Mouse (Mus musculus): Measurements from ENCODE around the gene Tax1bp3. TPM values are rescaled to one million over a fixed set of nuclear protein-coding genes. Genes with fewer than 3 reads are reported as not detected.

The Tax1bp3 gene
- polyA plus RNA-seq, 1 experiment from 2014 or later, result 119 TPM

DNA sequence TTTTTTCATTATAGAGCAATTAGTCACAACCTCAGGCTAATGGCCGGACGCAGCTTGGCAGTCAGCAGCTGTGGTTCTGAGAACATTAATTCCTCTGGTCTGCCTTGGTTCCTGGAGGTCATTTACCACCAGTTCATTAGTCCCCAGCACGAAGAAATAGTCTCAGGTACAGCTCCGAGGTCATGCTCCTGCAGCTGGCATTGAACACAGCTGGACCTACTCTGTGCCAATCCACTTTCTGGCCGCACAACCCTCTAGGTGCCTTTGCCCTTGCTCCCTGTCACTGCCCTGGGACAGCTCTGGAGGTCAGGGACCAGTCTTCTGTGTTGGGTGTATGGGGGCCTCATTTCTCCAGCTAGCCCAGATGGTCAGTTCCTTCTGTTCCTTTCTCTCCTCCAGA is 52.0 kb downstream of the Tax1bp3 start:
- DNase-seq (ENCODE audit: low spot score), result no peak

DNA sequence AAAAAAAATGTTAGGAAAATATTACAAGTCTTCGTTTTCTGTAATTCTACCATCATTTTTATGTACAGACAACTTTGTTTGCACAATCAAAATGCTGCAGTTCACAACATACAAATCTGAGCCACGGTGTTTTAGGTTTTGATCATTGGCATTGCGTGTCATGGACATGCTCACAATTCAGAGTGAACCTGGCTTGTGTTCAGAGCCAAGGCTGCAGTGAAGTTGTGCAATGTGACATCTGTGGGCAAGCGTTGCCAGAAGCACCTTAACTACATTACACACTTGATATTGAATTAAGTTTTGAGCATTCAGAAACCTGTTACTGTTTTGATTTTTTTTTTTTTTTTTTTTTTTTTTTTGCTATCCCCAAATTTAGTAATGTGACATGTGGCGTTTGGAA is 53.2 kb downstream of the Tax1bp3 start:
- DNase-seq (ENCODE audit: low spot score), result no peak

DNA sequence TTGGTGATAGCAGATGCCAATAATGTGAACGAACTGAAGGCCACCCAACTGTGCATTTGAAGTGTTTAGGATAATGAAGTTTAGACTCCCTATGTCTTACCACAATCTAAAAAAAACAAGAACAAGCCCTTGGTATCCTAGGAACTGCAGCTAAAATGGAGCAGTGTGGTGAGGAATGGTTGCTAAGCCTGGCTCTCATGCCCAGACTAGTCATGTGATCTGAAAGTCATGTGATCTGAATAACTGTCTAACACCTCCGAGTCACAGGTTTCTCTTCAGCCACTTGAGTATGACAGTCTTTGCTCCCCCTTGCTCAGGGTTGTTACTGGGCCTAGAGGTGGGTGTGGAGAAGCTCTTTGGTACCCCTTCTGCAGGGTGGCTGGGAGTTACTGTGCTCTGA is 55.6 kb downstream of the Tax1bp3 start:
- DNase-seq (ENCODE audit: low spot score), result no peak

Other genes with a start within 250 kb of the Tax1bp3 start
- 102 and 111 TPM in 2 replicates for gene Atp2a3, start 215.9 kb upstream of the Tax1bp3 start, polyA plus RNA-seq (2015; fragmentation: Nextera tagmentation; extraction: Ambion mirVana)
- gene P2rx1, start 178.0 kb upstream of the Tax1bp3 start, polyA plus RNA-seq (2015; fragmentation: Nextera tagmentation; extraction: Ambion mirVana), result 61.5 and 71.4 TPM in 2 replicates
- gene Camkk1, start 158.1 kb upstream of the Tax1bp3 start, polyA plus RNA-seq (2015; fragmentation: Nextera tagmentation; extraction: Ambion mirVana), result 18.8 and 19.6 TPM in 2 replicates
- 9.0 and 13.3 TPM in 2 replicates for gene Ncbp3, start 129.3 kb upstream of the Tax1bp3 start, polyA plus RNA-seq (2015; fragmentation: Nextera tagmentation; extraction: Ambion mirVana)
- 8.0 and 10.5 TPM in 2 replicates for gene Itgae, start 86.5 kb upstream of the Tax1bp3 start, polyA plus RNA-seq (2015; fragmentation: Nextera tagmentation; extraction: Ambion mirVana)
- gene Haspin, start 38.8 kb upstream of the Tax1bp3 start, polyA plus RNA-seq (2015; fragmentation: Nextera tagmentation; extraction: Ambion mirVana), result 19.7 and 22.0 TPM in 2 replicates
- gene P2rx5, start 16.7 kb upstream of the Tax1bp3 start, polyA plus RNA-seq (2015; fragmentation: Nextera tagmentation; extraction: Ambion mirVana), result 0.33 and 0.51 TPM in 2 replicates
- 156 and 166 TPM in 2 replicates for gene Emc6, start within 50 bp of the Tax1bp3 start, polyA plus RNA-seq (2015; fragmentation: Nextera tagmentation; extraction: Ambion mirVana)
- gene Ctns, start 22.0 kb downstream of the Tax1bp3 start, polyA plus RNA-seq (2015; fragmentation: Nextera tagmentation; extraction: Ambion mirVana), result 13.2 and 13.9 TPM in 2 replicates
- gene Shpk, start 22.4 kb downstream of the Tax1bp3 start, polyA plus RNA-seq (2015; fragmentation: Nextera tagmentation; extraction: Ambion mirVana), result 2.2 and 2.8 TPM in 2 replicates
- gene Trpv1, start 57.2 kb downstream of the Tax1bp3 start, polyA plus RNA-seq (2015; fragmentation: Nextera tagmentation; extraction: Ambion mirVana), result not detected in 2 replicates
- gene Trpv3, start 90.3 kb downstream of the Tax1bp3 start, polyA plus RNA-seq (2015; fragmentation: Nextera tagmentation; extraction: Ambion mirVana), result 0.04 TPM in 2 replicates
- 0.62 and 0.96 TPM in 2 replicates for gene Aspa, start 152.5 kb downstream of the Tax1bp3 start, polyA plus RNA-seq (2015; fragmentation: Nextera tagmentation; extraction: Ambion mirVana)
- not detected in 2 replicates for gene Gm49340, start 152.7 kb downstream of the Tax1bp3 start, polyA plus RNA-seq (2015; fragmentation: Nextera tagmentation; extraction: Ambion mirVana)
- gene Spata22, start 152.7 kb downstream of the Tax1bp3 start, polyA plus RNA-seq (2015; fragmentation: Nextera tagmentation; extraction: Ambion mirVana), result not detected in 2 replicates
- gene Olfr20, start 173.7 kb downstream of the Tax1bp3 start, polyA plus RNA-seq (2015; fragmentation: Nextera tagmentation; extraction: Ambion mirVana), result not detected in 2 replicates
- gene Olfr376, start 194.2 kb downstream of the Tax1bp3 start, polyA plus RNA-seq (2015; fragmentation: Nextera tagmentation; extraction: Ambion mirVana), result not detected in 2 replicates
- gene Olfr1, start 222.5 kb downstream of the Tax1bp3 start, polyA plus RNA-seq (2015; fragmentation: Nextera tagmentation; extraction: Ambion mirVana), result not detected in 2 replicates

All from thymus, postnatal 0 days (tissue).